Mouse (Mus musculus) heart, adult 2 months (tissue): ENCODE data around the gene Ss18l1. TPM values are rescaled to one million over a fixed set of nuclear protein-coding genes. Genes with fewer than 3 reads are reported as not detected.

Source experiments
- DNase-seq, 2 experiments: peaks; one replicate each; pipeline ENCODE4 v3.0.0; 2021
- H3K27ac ChIP-seq: fragments of 200-600 bp; 2 replicates; pipeline ENCODE4 v1.8.1; 2022
- H3K27me3 ChIP-seq: fragments of 200-500 bp; 2 replicates; pipeline ENCODE4 v1.6.1; 2012; ENCODE audit warnings: mild to moderate bottlenecking, low read length, inconsistent platforms, mixed read lengths; ENCODE audit not compliant: control insufficient read depth, insufficient read depth
- H3K36me3 ChIP-seq: fragments of 200-500 bp; 2 replicates; pipeline ENCODE4 v1.6.1; 2012; ENCODE audit warnings: low read length, inconsistent platforms; ENCODE audit not compliant: control insufficient read depth, insufficient read depth
- H3K4me1 ChIP-seq: fragments of 200-500 bp; 2 replicates; pipeline ENCODE4 v1.6.1; 2011; ENCODE audit warnings: low read length; ENCODE audit not compliant: control insufficient read depth, insufficient read depth
- H3K4me3 ChIP-seq: fragments of 200-600 bp; 2 replicates; pipeline ENCODE4 v1.8.1; 2022
- H3K79me2 ChIP-seq: fragments of 200-500 bp; replicated peaks from 2 replicates; pipeline ENCODE4 v1.6.1; 2012; ENCODE audit warnings: mild to moderate bottlenecking, inconsistent platforms, low read length, moderate library complexity, mixed read lengths; ENCODE audit not compliant: control insufficient read depth, insufficient read depth
- H3K9ac ChIP-seq: fragments of 200-500 bp; 2 replicates; pipeline ENCODE4 v1.6.1; 2012; ENCODE audit warnings: low read depth, mild to moderate bottlenecking, control low read depth, inconsistent platforms, low read length, mixed read lengths
- CTCF ChIP-seq: fragments of 200-600 bp; IDR thresholded peaks from 2 replicates; pipeline ENCODE4 v1.8.1; 2022; ENCODE audit warnings: antibody characterized with exemption, mild to moderate bottlenecking, moderate library complexity
- EP300 ChIP-seq: fragments of 200-500 bp; IDR thresholded peaks from 2 replicates; pipeline ENCODE4 v1.6.1; 2011; ENCODE audit warnings: low read depth, low read length, control low read depth; ENCODE audit not compliant: insufficient read depth
- POLR2A ChIP-seq: fragments of 200-500 bp; IDR thresholded peaks from 2 replicates; pipeline ENCODE4 v1.6.1; 2011; ENCODE audit warnings: mild to moderate bottlenecking, low read depth, low read length, control low read depth; ENCODE audit not compliant: insufficient read depth
- WGBS: fragments of 180-500 bp; shearing (Covaris S2); methylation state at CpG from one replicate; pipeline ENCODE4 v1.1.7; 2018; 5-methylcytosine and 5-hydroxymethylcytosine counted together
- intact Hi-C: fragments of 180-260 bp; cut with DNase I; formaldehyde crosslinking; loops from one replicate; pipeline ENCODE4 v1.15.1; 2025
- polyA plus RNA-seq: library from polyadenylated mRNA; depleted of rRNA; stranded (reverse); fragments of >200 nt; gene quantifications from 2 replicates; pipeline ENCODE4 v1.2.3, GENCODE M21; 2012; rRNA removed
- total RNA-seq, 2 experiments: library from RNA; stranded (reverse); gene quantifications; 2 replicates each; pipeline ENCODE4 v1.2.3; 2021

Gene Ss18l1
- total and polyA plus RNA-seq, 3 experiments = 1.9 to 3.8 (median 2.0) TPM

GRCm38 (mm10) chr2:180116081-180116493 is 73.8 kb downstream of the Ss18l1 start:
- WGBS = 31% methylated on average over 10 of the region's 10 CpGs
- DNase-seq = peak; percentile 46 to 61
- Histone ChIP-seq H3K27ac (peak overlapping the region; percentile 65), H3K4me3 (no peak overlapping the region), H3K27me3 (no peaks in the 10 kb centered on the region), H3K79me2 (0 out of 2 replicates have a peak, but pooled peaks cover 2% of the 10 kb centered on the region), H3K36me3 (no peaks in the 10 kb centered on the region), H3K4me1 (peaks cover 20% of the 10 kb centered on the region), H3K9ac (0 out of 2 replicates have a peak overlapping the region, but pooled peaks have one; percentile 14)
- TF ChIP-seq POLR2A = no peak
- no peak for TF ChIP-seq EP300
- TF ChIP-seq CTCF = no peak
- intact Hi-C loops = loop anchor here (5.0 kb wide), 3 partner anchors 44 to 144 kb away; partner anchors contain the start of gene Mtg2

DNA sequence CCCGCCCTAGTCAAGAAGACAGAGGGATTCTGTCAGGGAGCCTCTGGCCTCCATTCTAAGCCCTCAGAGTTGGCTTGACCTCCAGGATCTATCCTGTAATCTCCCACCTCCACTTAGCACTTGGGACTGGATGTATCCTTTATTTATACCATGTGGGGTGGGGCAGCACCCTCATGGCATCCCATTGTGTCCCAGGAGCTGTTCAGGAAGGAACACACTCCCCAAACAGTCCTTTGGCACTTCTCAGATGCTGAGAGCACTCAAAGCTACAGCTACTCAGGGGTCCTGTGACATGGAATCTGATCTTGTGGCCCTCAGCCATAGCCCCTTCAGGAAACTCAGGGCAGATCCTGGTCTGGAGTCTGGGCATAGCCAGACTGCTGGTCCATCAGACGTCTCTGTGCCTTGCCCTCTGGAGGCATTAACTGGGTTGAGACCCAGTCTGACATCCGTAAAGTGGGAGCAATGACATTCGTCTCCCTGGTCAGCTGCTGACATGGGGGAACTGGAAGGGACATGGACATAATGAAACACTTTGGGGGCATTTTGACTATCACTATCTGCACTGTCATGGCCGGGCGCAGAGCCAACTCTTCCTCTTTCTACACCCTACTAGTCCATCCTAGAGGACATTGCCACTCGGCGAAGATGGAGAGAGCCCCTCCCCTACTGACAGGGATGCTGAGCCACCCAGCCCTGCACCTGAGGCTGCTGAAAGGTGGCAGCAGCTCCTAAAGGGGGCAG is 74.6 kb downstream of the Ss18l1 start:
- no peak overlapping the region for H3K4me3 ChIP-seq
- no peak for DNase-seq
- peaks cover 20% of the 10 kb centered on the region for H3K4me1 ChIP-seq
- H3K79me2 ChIP-seq = 0 out of 2 replicates have a peak, but pooled peaks cover 2% of the 10 kb centered on the region
- H3K9ac ChIP-seq = no peak overlapping the region
- no peak for TF ChIP-seq POLR2A
- TF ChIP-seq EP300 = no peak
- TF ChIP-seq CTCF = no peak
- no peaks in the 10 kb centered on the region for H3K27me3 ChIP-seq
- H3K36me3 ChIP-seq = no peaks in the 10 kb centered on the region
- peak overlapping the region; percentile 65 for H3K27ac ChIP-seq
- intact Hi-C loops = loop anchor here (5.0 kb wide), 3 partner anchors 45 to 145 kb away; partner anchors contain the start of gene Mtg2
- 77% methylated on average over 8 of the region's 8 CpGs for WGBS

- Histone ChIP-seq H3K27ac (no peak overlapping the region), H3K4me3 (no peak overlapping the region), H3K36me3 (no peaks in the 10 kb centered on the region), H3K79me2 (0 out of 2 replicates have a peak, but pooled peaks cover 2% of the 10 kb centered on the region), H3K27me3 (no peaks in the 10 kb centered on the region), H3K4me1 (peaks cover 20% of the 10 kb centered on the region), H3K9ac (no peak overlapping the region)
- 39% methylated on average over 13 of the region's 13 CpGs for WGBS
- DNase-seq = peak; percentile 31 to 37
- no peak for TF ChIP-seq CTCF
- TF ChIP-seq POLR2A = no peak
- no peak for TF ChIP-seq EP300
- intact Hi-C loops = loop anchor here (2.0 to 5.0 kb wide), 4 partner anchors 45 to 145 kb away; partner anchors contain the start of genes Adrm1 and Mtg2
These were observed 75.3 kb downstream of the Ss18l1 start for GRCm38 (mm10) chr2:180117485-180118194.

GRCm38 (mm10) chr2:180118661-180119438 is 76.5 kb downstream of the Ss18l1 start, which contains the start of gene Osbpl2:
Gene Osbpl2, plus strand, starts transcription at chr2:180119306.
- Histone ChIP-seq H3K9ac (peak within 1 kb of the TSS; percentile 84), H3K4me3 (peak within 1 kb of the TSS; percentile 81), H3K79me2 (peaks cover 4% of the 10 kb centered on the region; the same call in 1 of the 2 replicates), H3K4me1 (peaks cover 20% of the 10 kb centered on the region), H3K27ac (peak within 1 kb of the TSS; percentile 92), H3K27me3 (no peaks in the 10 kb centered on the region), H3K36me3 (no peaks in the 10 kb centered on the region)
- WGBS = under 1% methylated on average over 55 of the region's 55 CpGs
- TF ChIP-seq EP300 = peak; percentile 37; the same call in 1 of the 2 replicates
- no peak for TF ChIP-seq CTCF
- TF ChIP-seq POLR2A = peak; percentile 67
- DNase-seq = peak; percentile 100
- intact Hi-C loops = loop anchor here (2.0 to 5.0 kb wide), 4 partner anchors 47 to 147 kb away; partner anchors contain the start of genes Adrm1 and Mtg2

Other genes starting within 250 kb of the Ss18l1 start
- gene Taf4, start 65.9 kb upstream of the Ss18l1 start, total RNA-seq = 10 to 100 TPM; 16.4 to 20.5 TPM
- 7.4 and 8.6 TPM in 2 replicates for gene Taf4, start 65.9 kb upstream of the Ss18l1 start, polyA plus RNA-seq
- 10 to 100 TPM; 60.1 to 71.4 TPM for gene Lsm14b, start 17.5 kb upstream of the Ss18l1 start, total RNA-seq
- gene Lsm14b, start 17.5 kb upstream of the Ss18l1 start, polyA plus RNA-seq = 41.2 and 47.6 TPM in 2 replicates
- 100 to 1,000 TPM; 140 to 162 TPM for gene Psma7, start 76 bp upstream of the Ss18l1 start, total RNA-seq
- gene Psma7, start 76 bp upstream of the Ss18l1 start, polyA plus RNA-seq = 134 and 139 TPM in 2 replicates
- 10 to 100 TPM; 27.1 to 30.8 TPM for gene Mtg2, start 28.1 kb downstream of the Ss18l1 start, total RNA-seq
- 23.2 and 32.0 TPM in 2 replicates for gene Mtg2, start 28.1 kb downstream of the Ss18l1 start, polyA plus RNA-seq
- under 1 TPM in 1 of 2 experiments, not detected in 1; 0.21 TPM for gene Hrh3, start 62.0 kb downstream of the Ss18l1 start, total RNA-seq
- gene Hrh3, start 62.0 kb downstream of the Ss18l1 start, polyA plus RNA-seq = 0.06 TPM in 1 of 2 replicates, not detected in the other
- 10 to 100 TPM; 31.8 to 36.4 TPM for gene Osbpl2, start 76.8 kb downstream of the Ss18l1 start, total RNA-seq
- 27.6 and 38.5 TPM in 2 replicates for gene Osbpl2, start 76.8 kb downstream of the Ss18l1 start, polyA plus RNA-seq
- gene Adrm1, start 129.0 kb downstream of the Ss18l1 start, total RNA-seq = 10 to 100 TPM; 79.2 to 89.0 TPM
- gene Adrm1, start 129.0 kb downstream of the Ss18l1 start, polyA plus RNA-seq = 56.6 and 76.0 TPM in 2 replicates
- 100 to 1,000 TPM in 1 of 2 experiments, 10 to 100 TPM in 1; 66.3 to 104 TPM for gene Lama5, start 183.3 kb downstream of the Ss18l1 start, total RNA-seq
- gene Lama5, start 183.3 kb downstream of the Ss18l1 start, polyA plus RNA-seq = 83.6 and 109 TPM in 2 replicates
- gene Rps21, start 214.9 kb downstream of the Ss18l1 start, total RNA-seq = 100 to 1,000 TPM; 506 to 570 TPM
- 991 and 1,183 TPM in 2 replicates for gene Rps21, start 214.9 kb downstream of the Ss18l1 start, polyA plus RNA-seq
- 10 to 100 TPM; 11.2 to 14.3 TPM for gene Cables2, start 231.0 kb downstream of the Ss18l1 start, total RNA-seq
- 17.6 and 26.7 TPM in 2 replicates for gene Cables2, start 231.0 kb downstream of the Ss18l1 start, polyA plus RNA-seq
- gene Rbbp8nl, start 247.4 kb downstream of the Ss18l1 start, total RNA-seq = not detected
- not detected in 2 replicates for gene Rbbp8nl, start 247.4 kb downstream of the Ss18l1 start, polyA plus RNA-seq